Mouse (Mus musculus): Measurements from ENCODE around the gene Opalin. TPM values are rescaled to one million over a fixed set of nuclear protein-coding genes. Genes with fewer than 3 reads are reported as not detected.

Gene Opalin
- polyA plus RNA-seq, 1 experiment: not detected

GRCm38 (mm10) chr19:41100863-41101262 is 23.9 kb upstream of the Opalin start:
- Histone ChIP-seq H3K79me2 (ENCODE audit: control insufficient read depth, insufficient read depth) (no peaks in the 10 kb centered on the region), H3K27me3 (ENCODE audit: control insufficient read depth, insufficient read depth, insufficient read length) (peaks cover 88% of the 10 kb centered on the region), H3ac (ENCODE audit: control insufficient read depth, insufficient read length) (no peak overlapping the region), H3K4me3 (no peak overlapping the region), H3K4me2 (ENCODE audit: low read depth) (no peak overlapping the region), H3K36me3 (ENCODE audit: control insufficient read depth, insufficient read depth) (no peaks in the 10 kb centered on the region)
- TF ChIP-seq MYOG (IDR thresholded peaks at IDR 0.05; ENCODE audit: control insufficient read depth in 1 of 3, insufficient read depth in 1 of 3, insufficient read length in 2 of 3, low read depth in 2 of 3) (no peak), SRF (IDR thresholded peaks at IDR 0.05; ENCODE audit: control insufficient read depth, insufficient read length, low read depth) (no peak), TCF3 (IDR thresholded peaks at IDR 0.05; ENCODE audit: insufficient read length, low read depth) (no peak), REST (IDR thresholded peaks at IDR 0.05; ENCODE audit: insufficient read depth, insufficient read length) (no peak), USF1 (IDR thresholded peaks at IDR 0.05; ENCODE audit: low read depth) (no peak), MAX (IDR thresholded peaks at IDR 0.05; ENCODE audit: low read depth) (no peak), POLR2A (IDR thresholded peaks at IDR 0.05; ENCODE audit: insufficient read length, low read depth) (no peak), POLR2AphosphoS2 (IDR thresholded peaks at IDR 0.05; ENCODE audit: insufficient read length, low read depth) (no peak)

- H3ac ChIP-seq (ENCODE audit: control insufficient read depth, insufficient read length): no peak overlapping the region
- no peak overlapping the region for H3K4me2 ChIP-seq (ENCODE audit: low read depth)
- no peak for TF ChIP-seq SRF (IDR thresholded peaks at IDR 0.05; ENCODE audit: control insufficient read depth, insufficient read length, low read depth)
- TF ChIP-seq POLR2AphosphoS2 (IDR thresholded peaks at IDR 0.05; ENCODE audit: insufficient read length, low read depth): no peak
- TF ChIP-seq E2F4 (IDR thresholded peaks at IDR 0.05; ENCODE audit: insufficient read depth): no peak
- no peak for TF ChIP-seq USF1 (IDR thresholded peaks at IDR 0.05; ENCODE audit: low read depth)
- no peak for TF ChIP-seq REST (IDR thresholded peaks at IDR 0.05; ENCODE audit: insufficient read depth, insufficient read length)
- TF ChIP-seq CEBPB (IDR thresholded peaks at IDR 0.05; ENCODE audit: insufficient read depth, poor library complexity, severe bottlenecking): no peak
- TF ChIP-seq TCF3 (IDR thresholded peaks at IDR 0.05; ENCODE audit: insufficient read length, low read depth): no peak
- no peak for TF ChIP-seq MYOG (IDR thresholded peaks at IDR 0.05; ENCODE audit: control insufficient read depth in 1 of 3, insufficient read depth in 1 of 3, insufficient read length in 2 of 3, low read depth in 2 of 3)
- TF ChIP-seq MAX (IDR thresholded peaks at IDR 0.05; ENCODE audit: low read depth): no peak
- TF ChIP-seq POLR2A (IDR thresholded peaks at IDR 0.05; ENCODE audit: insufficient read length, low read depth): no peak
- TF ChIP-seq TCF12 (IDR thresholded peaks at IDR 0.05; ENCODE audit: insufficient read depth, poor library complexity, severe bottlenecking): no peak
- TF ChIP-seq MYOD1 (IDR thresholded peaks at IDR 0.05; ENCODE audit: control insufficient read depth in 1 of 3, insufficient read length in 2 of 3, low read depth in 2 of 3): no peak
- H3K79me2 ChIP-seq (ENCODE audit: control insufficient read depth, insufficient read depth): no peaks in the 10 kb centered on the region
- H3K4me3 ChIP-seq: no peak overlapping the region
- peaks cover 59% of the 10 kb centered on the region for H3K27me3 ChIP-seq (ENCODE audit: control insufficient read depth, insufficient read depth, insufficient read length)
- H3K36me3 ChIP-seq (ENCODE audit: control insufficient read depth, insufficient read depth): no peaks in the 10 kb centered on the region
Observed at GRCm38 (mm10) chr19:41097038-41097437, 20.1 kb upstream of the Opalin start.

- Histone ChIP-seq H3K4me3 (no peak overlapping the region), H3K36me3 (ENCODE audit: control insufficient read depth, insufficient read depth) (no peaks in the 10 kb centered on the region), H3K79me2 (ENCODE audit: control insufficient read depth, insufficient read depth) (no peaks in the 10 kb centered on the region), H3ac (ENCODE audit: control insufficient read depth, insufficient read length) (no peak overlapping the region), H3K4me2 (ENCODE audit: low read depth) (no peak overlapping the region), H3K27me3 (ENCODE audit: control insufficient read depth, insufficient read depth, insufficient read length) (peaks cover 50% of the 10 kb centered on the region)
- TF ChIP-seq REST (IDR thresholded peaks at IDR 0.05; ENCODE audit: insufficient read depth, insufficient read length) (no peak), TCF12 (IDR thresholded peaks at IDR 0.05; ENCODE audit: insufficient read depth, poor library complexity, severe bottlenecking) (no peak), E2F4 (IDR thresholded peaks at IDR 0.05; ENCODE audit: insufficient read depth) (no peak), SRF (IDR thresholded peaks at IDR 0.05; ENCODE audit: control insufficient read depth, insufficient read length, low read depth) (no peak), USF1 (IDR thresholded peaks at IDR 0.05; ENCODE audit: low read depth) (no peak), TCF3 (IDR thresholded peaks at IDR 0.05; ENCODE audit: insufficient read length, low read depth) (no peak), POLR2AphosphoS2 (IDR thresholded peaks at IDR 0.05; ENCODE audit: insufficient read length, low read depth) (no peak), MYOG (IDR thresholded peaks at IDR 0.05; ENCODE audit: control insufficient read depth in 1 of 3, insufficient read depth in 1 of 3, insufficient read length in 2 of 3, low read depth in 2 of 3) (no peak), POLR2A (IDR thresholded peaks at IDR 0.05; ENCODE audit: insufficient read length, low read depth) (no peak), CEBPB (IDR thresholded peaks at IDR 0.05; ENCODE audit: insufficient read depth, poor library complexity, severe bottlenecking) (no peak), MYOD1 (IDR thresholded peaks at IDR 0.05; ENCODE audit: control insufficient read depth in 1 of 3, insufficient read length in 2 of 3, low read depth in 2 of 3) (no peak), MAX (IDR thresholded peaks at IDR 0.05; ENCODE audit: low read depth) (no peak)
Observed at GRCm38 (mm10) chr19:41091901-41092300, 15.0 kb upstream of the Opalin start.

- no peak overlapping the region for H3K4me2 ChIP-seq (ENCODE audit: low read depth)
Observed at GRCm38 (mm10) chr19:41089833-41090232, 12.9 kb upstream of the Opalin start.

GRCm38 (mm10) chr19:41088491-41088890 is 11.6 kb upstream of the Opalin start:
- Histone ChIP-seq H3K36me3 (ENCODE audit: control insufficient read depth, insufficient read depth) (no peaks in the 10 kb centered on the region), H3K4me3 (no peak overlapping the region), H3ac (ENCODE audit: control insufficient read depth, insufficient read length) (no peak overlapping the region), H3K27me3 (ENCODE audit: control insufficient read depth, insufficient read depth, insufficient read length) (peaks cover 61% of the 10 kb centered on the region), H3K4me2 (ENCODE audit: low read depth) (no peak overlapping the region), H3K79me2 (ENCODE audit: control insufficient read depth, insufficient read depth) (no peaks in the 10 kb centered on the region)
- TF ChIP-seq E2F4 (IDR thresholded peaks at IDR 0.05; ENCODE audit: insufficient read depth) (no peak), MAX (IDR thresholded peaks at IDR 0.05; ENCODE audit: low read depth) (no peak), MYOG (IDR thresholded peaks at IDR 0.05; ENCODE audit: control insufficient read depth in 1 of 3, insufficient read depth in 1 of 3, insufficient read length in 2 of 3, low read depth in 2 of 3) (no peak), POLR2A (IDR thresholded peaks at IDR 0.05; ENCODE audit: insufficient read length, low read depth) (no peak), TCF12 (IDR thresholded peaks at IDR 0.05; ENCODE audit: insufficient read depth, poor library complexity, severe bottlenecking) (no peak), CEBPB (IDR thresholded peaks at IDR 0.05; ENCODE audit: insufficient read depth, poor library complexity, severe bottlenecking) (no peak), MYOD1 (IDR thresholded peaks at IDR 0.05; ENCODE audit: control insufficient read depth in 1 of 3, insufficient read length in 2 of 3, low read depth in 2 of 3) (no peak), POLR2AphosphoS2 (IDR thresholded peaks at IDR 0.05; ENCODE audit: insufficient read length, low read depth) (no peak)

More at GRCm38 (mm10) chr19:41089833-41090232, 12.9 kb upstream of the Opalin start:
- Histone ChIP-seq H3K4me3 (no peak overlapping the region), H3K36me3 (ENCODE audit: control insufficient read depth, insufficient read depth) (no peaks in the 10 kb centered on the region), H3K27me3 (ENCODE audit: control insufficient read depth, insufficient read depth, insufficient read length) (peaks cover 47% of the 10 kb centered on the region), H3ac (ENCODE audit: control insufficient read depth, insufficient read length) (no peak overlapping the region), H3K79me2 (ENCODE audit: control insufficient read depth, insufficient read depth) (no peaks in the 10 kb centered on the region)
- TF ChIP-seq POLR2AphosphoS2 (IDR thresholded peaks at IDR 0.05; ENCODE audit: insufficient read length, low read depth): no peak
- TF ChIP-seq TCF3 (IDR thresholded peaks at IDR 0.05; ENCODE audit: insufficient read length, low read depth): no peak
- TF ChIP-seq MAX (IDR thresholded peaks at IDR 0.05; ENCODE audit: low read depth): no peak
